8 mouse cellular contexts compared by ENCODE assay signal in genomic region chr7:25077414-25077755, GRCm38 (mm10). TPM values are rescaled to one million over a fixed set of nuclear protein-coding genes. Genes with fewer than 3 reads are reported as not detected.
A peak's percentile ranks its signal among the peaks of the same experiment; 100 is the strongest.
DNase-seq lines count a peak whose midpoint lies in the region; ATAC-seq lines count a peak whose summit lies in the region.

No protein-coding gene starts in this region.

- H3K4me2 ChIP-seq in heart, embryonic 15.5 days, result peak overlapping the region; percentile 75
- H3K4me2 ChIP-seq in forebrain, embryonic 15.5 days (replicated peaks), result peak overlapping the region; percentile 53
- H3K4me2 ChIP-seq in liver, embryonic 16.5 days (ENCODE audit: low read depth, low read length), result peak overlapping the region; percentile 77

- peaks cover 30% of the 10 kb centered on the region for H3K36me3 ChIP-seq in heart, embryonic 15.5 days
- H3K36me3 ChIP-seq in forebrain, embryonic 15.5 days, result peaks cover 31% of the 10 kb centered on the region
- peaks cover 30% of the 10 kb centered on the region for H3K36me3 ChIP-seq in liver, embryonic 16.5 days (ENCODE audit: control insufficient read depth, insufficient read depth)

- ATAC-seq in heart, embryonic 15.5 days (replicated peaks; ENCODE audit: insufficient number of reproducible peaks, insufficient read depth, low FRiP score, low read depth), result peak; percentile 40
- peak; percentile 44 for ATAC-seq in forebrain, embryonic 15.5 days (replicated peaks)
- ATAC-seq in liver, embryonic 16.5 days (ENCODE audit: low read depth), result no peak
- ATAC-seq in monocyte, adult 5-6 weeks (replicated peaks; ENCODE audit: insufficient number of reproducible peaks, low FRiP score, low TSS enrichment, poor library complexity, severe bottlenecking), result no peak

- H3K4me1 ChIP-seq in heart, embryonic 15.5 days (replicated peaks), result peaks cover 34% of the 10 kb centered on the region
- peaks cover 50% of the 10 kb centered on the region for H3K4me1 ChIP-seq in forebrain, embryonic 15.5 days
- H3K4me1 ChIP-seq in liver, embryonic 16.5 days (ENCODE audit: control insufficient read depth, low read depth, low read length), result peaks cover 46% of the 10 kb centered on the region

- H3K9me3 ChIP-seq in heart, embryonic 15.5 days (replicated peaks), result no peaks in the 10 kb centered on the region
- H3K9me3 ChIP-seq in forebrain, embryonic 15.5 days, result no peaks in the 10 kb centered on the region
- H3K9me3 ChIP-seq in liver, embryonic 16.5 days (replicated peaks; ENCODE audit: control insufficient read depth, low read length), result no peaks in the 10 kb centered on the region

- peak overlapping the region; percentile 98 for H3K9ac ChIP-seq in heart, embryonic 15.5 days
- peak overlapping the region; percentile 83 for H3K9ac ChIP-seq in forebrain, embryonic 15.5 days (replicated peaks)
- peak overlapping the region; percentile 98 for H3K9ac ChIP-seq in liver, embryonic 16.5 days (ENCODE audit: low read depth, low read length)

- DNase-seq in heart, adult 8-10 months (ENCODE audit: low spot score), result no peak
- peak; percentile 46 for DNase-seq in ES-CJ7 (ENCODE audit: low read depth, low spot score)
- DNase-seq in cerebellum, adult 9-10 months, result no peak
- no peak for DNase-seq in natural killer cell, adult 2 months (ENCODE audit: low spot score in 2 of 2)

- peak overlapping the region; percentile 97 for H3K4me3 ChIP-seq in heart, embryonic 15.5 days
- H3K4me3 ChIP-seq in forebrain, embryonic 15.5 days, result peak overlapping the region; percentile 79
- peak overlapping the region; percentile 95 for H3K4me3 ChIP-seq in liver, embryonic 16.5 days (ENCODE audit: low read depth, low read length)

- under 1% methylated on average over 33 of the region's 33 CpGs for WGBS in heart, embryonic 15.5 days
- WGBS in forebrain, embryonic 15.5 days, result under 1% methylated on average over 32 of the region's 33 CpGs
- WGBS in liver, embryonic 16.5 days (ENCODE audit: insufficient replicate concordance), result under 1% methylated on average over 33 of the region's 33 CpGs

- H3K27me3 ChIP-seq in heart, embryonic 15.5 days, result no peaks in the 10 kb centered on the region
- no peaks in the 10 kb centered on the region for H3K27me3 ChIP-seq in forebrain, embryonic 15.5 days
- no peaks in the 10 kb centered on the region for H3K27me3 ChIP-seq in liver, embryonic 16.5 days (ENCODE audit: control insufficient read depth, insufficient read depth, low read depth, low read length)

- peak overlapping the region; percentile 97 for H3K27ac ChIP-seq in heart, embryonic 15.5 days
- H3K27ac ChIP-seq in forebrain, embryonic 15.5 days (replicated peaks), result peak overlapping the region; percentile 97
- H3K27ac ChIP-seq in liver, embryonic 16.5 days (ENCODE audit: low read length), result peak overlapping the region; percentile 84

RNA-seq across cellular contexts. Expression of gene Zfp574, which starts 5.0 kb away (rescaled TPM):
- polyA plus RNA-seq in heart, embryonic 15.5 days (2015; fragmentation: Nextera tagmentation; extraction: Ambion mirVana), result 15.4 and 23.0 TPM in 2 replicates
- 10 to 100 TPM in 1 of 4 experiments, 1 to 10 TPM in 3; 7.9 to 10.0 (median 9.0) TPM for total RNA-seq in heart, adult 8-10 months (2022)
- 35.8 and 40.8 TPM in 2 replicates for polyA plus RNA-seq in forebrain, embryonic 15.5 days (2015; fragmentation: Nextera tagmentation; extraction: Ambion mirVana)
- 8.1 and 10.4 TPM in 2 replicates for polyA plus RNA-seq in liver, embryonic 16.5 days (2015; fragmentation: Nextera tagmentation; extraction: Ambion mirVana)
- 1.5 to 4.7 TPM (median 3.4 TPM) in 3 replicates for total RNA-seq in monocyte, adult 5-6 weeks (2017)

RNA-seq across cellular contexts. Expression of gene Grik5, which starts 5.2 kb away (rescaled TPM):
- polyA plus RNA-seq in heart, embryonic 15.5 days (2015; fragmentation: Nextera tagmentation; extraction: Ambion mirVana), result 2.4 and 4.4 TPM in 2 replicates
- total RNA-seq in heart, adult 8-10 months (2022), result 1 to 10 TPM; 3.7 to 4.5 (median 3.8) TPM
- polyA plus RNA-seq in forebrain, embryonic 15.5 days (2015; fragmentation: Nextera tagmentation; extraction: Ambion mirVana), result 15.9 and 17.1 TPM in 2 replicates
- polyA plus RNA-seq in liver, embryonic 16.5 days (2015; fragmentation: Nextera tagmentation; extraction: Ambion mirVana), result 0.76 and 0.92 TPM in 2 replicates
- total RNA-seq in monocyte, adult 5-6 weeks (2017), result 0.48 to 2.9 TPM in 2 of 3 replicates, not detected in the other

Comparison
In these comparisons a context has a peak if more than half of its experiments do, and no peak if none do; other contexts are left out.
1. ATAC-seq: peak in heart, embryonic 15.5 days (single experiment) and forebrain, embryonic 15.5 days (single experiment); none in liver, embryonic 16.5 days (single experiment) and monocyte, adult 5-6 weeks (single experiment).
2. Peak in every context shown above with its lines, with median percentiles within 50 percentile points of each other: H3K27ac ChIP-seq, H3K4me2 ChIP-seq, H3K4me3 ChIP-seq and H3K9ac ChIP-seq.